Mouse (Mus musculus) mouse embryonic stem cell (cell line): Measurements from ENCODE around the gene Sqstm1.

Experiments used
- in situ Hi-C, 2 experiments: fragments of 300-500 bp; cut with MboI; formaldehyde crosslinking; loops; 1 replicate in 1 of 2; 3 replicates in 1 of 2; pipeline ENCODE4 v1.14.3; 2019 to 2020; ENCODE audit warnings: low sequenced_read_pairs in 2 of 2, low pct_unique_long_range_greater_than_20kb in 1 of 2, mixed read lengths in 1 of 2; ENCODE audit not compliant: unreplicated experiment in 1 of 2

Gene Sqstm1

GRCm38 (mm10) chr11:50214631-50215030 lies 4.0 kb upstream of the Sqstm1 start:
- in situ Hi-C loops = no loop called here

DNA sequence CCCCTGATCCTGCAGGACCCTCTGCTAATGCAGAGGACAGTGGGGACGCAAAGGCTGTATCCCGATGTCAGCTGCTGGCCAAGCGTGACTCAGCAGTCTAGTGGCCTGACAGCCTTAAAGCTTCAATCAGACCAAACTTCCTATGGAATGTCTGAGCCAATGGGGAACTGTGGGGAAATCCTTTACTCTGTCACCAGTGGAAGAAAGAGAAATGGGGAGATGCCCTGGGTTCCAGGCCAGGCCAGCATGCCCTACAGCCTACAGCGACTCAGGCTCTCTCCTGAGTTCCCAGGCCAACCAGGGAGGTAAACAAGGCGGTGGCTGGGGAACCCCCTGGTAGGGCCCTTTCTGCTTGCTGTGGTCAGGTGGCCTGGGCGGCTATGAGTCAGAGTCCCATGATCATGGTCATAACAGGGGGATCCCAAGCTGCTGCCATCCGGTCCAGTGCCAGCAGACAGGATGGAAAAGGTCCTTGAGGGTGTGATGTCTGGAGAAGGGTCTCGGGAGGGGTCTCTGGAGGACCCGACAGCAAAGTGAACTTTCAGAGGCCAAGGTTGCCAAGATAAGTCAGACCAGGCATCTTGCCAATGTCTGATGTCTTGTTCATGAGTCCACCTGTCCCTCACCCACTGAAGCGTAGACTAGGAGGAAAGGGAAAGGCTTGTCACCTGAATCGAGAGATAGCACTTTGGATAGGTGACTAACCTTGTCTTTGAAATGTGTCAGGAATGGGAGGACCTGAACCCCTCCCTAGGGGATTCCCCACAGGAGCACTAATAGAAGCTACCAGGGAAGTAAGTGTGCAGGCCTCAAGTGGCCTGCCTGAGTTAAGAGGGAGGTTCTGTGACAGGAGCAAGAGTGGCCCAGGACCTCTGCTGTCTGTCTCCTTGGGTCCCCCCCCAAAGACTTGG lies 2.5 kb upstream of the Sqstm1 start:
- in situ Hi-C loops = no loop called here

- in situ Hi-C loops = no loop called here
Observed at GRCm38 (mm10) chr11:50212060-50212739, 1.6 kb upstream of the Sqstm1 start.

DNA sequence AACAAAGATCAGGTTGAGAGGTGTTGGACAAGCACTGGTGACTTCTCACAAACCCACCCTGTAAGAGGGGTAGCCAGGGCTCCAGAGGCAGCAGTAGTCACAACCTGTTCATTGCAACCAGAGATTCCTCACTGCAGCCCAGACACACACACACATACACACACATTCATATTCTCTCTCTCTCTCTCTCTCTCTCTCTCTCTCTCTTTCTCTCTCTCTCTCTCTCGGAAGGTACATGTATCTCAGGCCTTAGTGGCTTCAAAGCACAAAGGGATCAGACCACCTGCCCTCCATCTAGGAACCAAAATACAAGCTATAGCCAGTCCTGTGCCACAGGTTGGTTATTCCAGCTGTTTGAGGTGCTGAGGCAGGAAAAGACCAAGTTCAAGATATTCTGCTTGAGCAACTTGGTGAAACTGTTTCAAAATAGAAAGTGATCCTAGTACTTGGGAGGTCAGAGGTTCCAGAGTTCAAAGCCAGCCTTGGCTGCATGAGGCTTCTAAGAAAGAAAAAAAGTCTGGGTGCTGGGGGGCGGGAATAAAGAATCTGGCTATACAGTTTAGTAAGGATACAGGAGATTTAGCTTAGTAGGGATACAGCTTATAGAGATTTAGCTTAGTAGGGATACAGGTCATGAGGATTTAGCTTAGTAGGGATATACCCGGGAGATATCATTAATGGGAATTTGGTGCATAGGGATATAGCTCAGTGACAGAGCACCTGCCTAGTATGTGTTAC lies 864 bp upstream of the Sqstm1 start:
- in situ Hi-C loops = no loop called here

DNA sequence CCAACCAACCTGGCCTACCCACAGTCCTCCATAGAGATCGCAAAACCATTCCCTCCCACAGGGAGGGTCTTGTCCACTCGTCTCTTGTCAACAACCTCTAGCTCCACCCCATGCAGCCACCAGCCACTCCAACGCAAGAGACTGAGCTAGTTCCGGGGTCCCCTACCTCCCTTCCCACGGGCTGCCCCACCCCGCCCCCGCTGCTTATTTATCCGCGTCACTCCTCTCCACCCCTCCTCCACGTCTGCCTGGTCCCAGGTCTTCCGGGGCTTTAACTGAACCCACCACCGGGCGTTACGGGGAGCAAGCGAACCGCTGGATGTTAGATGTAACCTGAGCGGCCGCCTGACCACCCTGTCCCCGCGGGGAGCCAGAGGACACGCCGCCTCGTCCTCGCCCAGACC lies 524 bp downstream of the Sqstm1 start:
- in situ Hi-C loops = no loop called here

- in situ Hi-C loops = no loop called here
Observed at GRCm38 (mm10) chr11:50208039-50208438, 2.6 kb downstream of the Sqstm1 start.

DNA sequence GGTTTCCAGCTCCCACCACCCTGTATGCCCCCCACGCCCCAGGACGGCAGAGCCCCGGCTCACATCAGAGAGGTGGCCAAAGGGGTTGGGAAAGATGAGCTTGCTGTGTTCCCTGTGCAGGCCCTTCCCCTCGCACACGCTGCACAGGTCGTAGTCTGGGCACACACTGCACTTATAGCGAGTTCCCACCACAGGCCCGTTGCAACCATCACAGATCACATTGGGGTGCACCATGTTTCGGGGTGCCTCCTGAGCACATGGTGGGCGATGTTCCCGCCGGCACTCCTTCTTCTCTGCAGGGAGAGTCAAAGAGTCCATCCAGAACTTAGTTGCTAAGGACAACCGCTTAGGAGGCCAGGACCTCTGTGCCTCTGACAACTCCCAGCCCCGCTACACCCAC lies 3.3 kb downstream of the Sqstm1 start:
- in situ Hi-C loops = no loop called here

GRCm38 (mm10) chr11:50206037-50206436 lies 4.6 kb downstream of the Sqstm1 start:
- in situ Hi-C loops = no loop called here

- in situ Hi-C loops = no loop called here
Observed at GRCm38 (mm10) chr11:50205434-50205833, 5.2 kb downstream of the Sqstm1 start.

DNA sequence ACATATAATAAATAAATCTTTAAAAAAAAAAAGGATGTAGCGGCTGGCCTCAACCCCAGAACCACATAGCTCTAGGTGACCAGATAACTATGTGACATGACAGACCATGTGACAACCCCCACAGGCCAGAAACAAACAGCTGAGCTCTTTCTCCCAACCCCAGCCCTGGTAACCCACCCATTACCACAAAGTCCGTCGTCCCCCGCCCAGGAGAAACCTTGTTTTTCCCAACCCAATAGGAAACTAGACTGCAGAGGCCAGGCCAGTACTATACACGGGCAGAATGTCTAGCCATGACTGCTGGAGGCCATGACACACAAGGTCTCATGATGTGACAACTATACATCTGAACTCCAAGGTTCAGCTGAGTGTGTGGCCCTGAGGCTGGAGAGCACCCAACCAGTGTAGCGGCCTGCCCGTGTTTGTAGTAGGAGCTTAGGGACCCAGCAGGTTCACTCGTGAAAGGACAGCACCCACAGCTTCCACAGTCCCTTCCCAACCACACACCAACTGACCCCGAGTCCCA lies 7.3 kb downstream of the Sqstm1 start:
- in situ Hi-C loops = no loop called here

GRCm38 (mm10) chr11:50201590-50201989 lies 9.0 kb downstream of the Sqstm1 start:
- in situ Hi-C loops = no loop called here

DNA sequence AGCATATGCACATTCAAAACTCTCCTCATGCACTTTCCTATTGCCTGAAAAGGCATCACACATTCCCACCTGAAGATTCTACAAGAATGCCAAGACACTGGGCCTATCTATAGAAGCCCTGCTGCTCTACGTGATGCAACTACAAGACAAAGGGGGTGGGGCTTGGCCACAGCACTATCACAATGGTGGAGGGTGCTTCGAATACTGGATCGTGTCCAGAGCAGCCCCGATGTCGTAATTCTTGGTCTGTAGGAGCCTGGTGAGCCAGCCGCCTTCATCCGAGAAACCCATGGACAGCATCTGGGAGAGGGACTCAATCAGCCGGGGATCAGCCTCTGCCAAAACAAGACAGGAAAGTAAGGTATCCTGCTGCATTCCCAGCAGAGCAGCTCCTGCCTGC lies 10.0 kb downstream of the Sqstm1 start:
- in situ Hi-C loops = no loop called here

GRCm38 (mm10) chr11:50198916-50199315 lies 11.7 kb downstream of the Sqstm1 start:
- in situ Hi-C loops = no loop called here

GRCm38 (mm10) chr11:50198219-50198846 lies 12.3 kb downstream of the Sqstm1 start:
- in situ Hi-C loops = no loop called here

- in situ Hi-C loops = no loop called here
Observed at GRCm38 (mm10) chr11:50197500-50197899, 13.1 kb downstream of the Sqstm1 start.

DNA sequence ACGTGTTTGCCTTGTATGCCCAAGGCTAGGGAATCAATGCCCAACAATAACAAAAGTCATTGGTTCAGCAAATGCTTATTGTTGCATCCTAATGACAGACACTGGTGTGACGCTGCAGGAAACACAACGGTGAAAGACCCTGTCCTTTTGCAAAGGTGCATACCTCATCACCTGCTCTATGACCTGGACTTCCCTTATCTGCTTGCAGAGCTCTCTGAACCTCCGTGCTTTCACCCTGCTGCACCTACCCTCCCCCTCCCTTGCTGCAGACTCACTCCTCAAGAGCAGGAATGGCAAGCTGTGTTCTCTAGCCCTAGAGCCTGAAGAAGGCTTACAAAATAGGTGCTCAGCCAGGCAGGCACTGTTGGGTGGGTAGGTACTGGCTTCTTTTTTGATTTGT lies 15.8 kb downstream of the Sqstm1 start:
- in situ Hi-C loops = no loop called here

- in situ Hi-C loops = no loop called here
Observed at GRCm38 (mm10) chr11:50194070-50194469, 16.6 kb downstream of the Sqstm1 start.

DNA sequence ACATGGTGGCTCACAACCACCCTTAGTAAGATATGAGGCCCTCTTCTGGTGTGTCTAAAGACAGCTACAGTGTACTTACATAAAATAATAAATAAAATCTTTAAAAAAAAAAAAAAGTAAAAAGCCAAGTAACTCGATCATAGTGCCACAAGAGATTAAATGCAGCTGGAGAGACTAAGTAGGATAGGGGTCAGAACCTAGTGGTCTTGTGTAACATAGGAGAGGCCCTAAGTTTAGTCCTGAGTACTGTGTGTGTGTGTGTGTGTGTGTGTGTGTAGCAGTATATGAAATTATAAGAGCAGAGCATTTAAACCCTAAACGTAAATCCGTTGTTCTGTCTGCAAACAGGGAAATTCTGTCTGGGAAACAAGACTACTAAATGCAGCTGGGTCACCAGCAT lies 18.3 kb downstream of the Sqstm1 start:
- in situ Hi-C loops = no loop called here

DNA sequence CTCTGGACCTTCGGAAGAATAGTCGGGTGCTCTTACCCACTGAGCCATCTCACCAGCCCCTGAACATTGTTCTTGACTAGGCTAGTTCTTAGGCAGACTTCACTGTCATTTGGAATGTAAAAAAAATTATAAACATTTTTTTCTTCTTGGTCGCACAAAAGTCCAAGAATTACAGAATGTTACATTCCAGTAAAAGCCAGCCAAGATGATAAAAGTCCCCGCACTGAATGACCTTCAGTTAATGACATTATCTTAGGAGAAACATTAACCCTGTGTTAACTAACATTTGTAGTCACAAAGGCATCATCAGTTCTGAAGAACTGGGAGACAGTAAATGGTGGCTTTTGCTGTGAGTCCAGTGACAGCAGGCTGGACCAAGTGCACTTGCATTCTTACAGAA lies 20.3 kb downstream of the Sqstm1 start:
- in situ Hi-C loops = no loop called here
